Mouse (Mus musculus) WW6 (cell line): ENCODE results near the gene Fscn1.

Source experiments
- DNase-seq: peaks from one replicate; pipeline ENCODE4 v3.0.0-alpha.2; 2013; ENCODE audit warnings: low read depth, low spot score

Gene Fscn1

DNA sequence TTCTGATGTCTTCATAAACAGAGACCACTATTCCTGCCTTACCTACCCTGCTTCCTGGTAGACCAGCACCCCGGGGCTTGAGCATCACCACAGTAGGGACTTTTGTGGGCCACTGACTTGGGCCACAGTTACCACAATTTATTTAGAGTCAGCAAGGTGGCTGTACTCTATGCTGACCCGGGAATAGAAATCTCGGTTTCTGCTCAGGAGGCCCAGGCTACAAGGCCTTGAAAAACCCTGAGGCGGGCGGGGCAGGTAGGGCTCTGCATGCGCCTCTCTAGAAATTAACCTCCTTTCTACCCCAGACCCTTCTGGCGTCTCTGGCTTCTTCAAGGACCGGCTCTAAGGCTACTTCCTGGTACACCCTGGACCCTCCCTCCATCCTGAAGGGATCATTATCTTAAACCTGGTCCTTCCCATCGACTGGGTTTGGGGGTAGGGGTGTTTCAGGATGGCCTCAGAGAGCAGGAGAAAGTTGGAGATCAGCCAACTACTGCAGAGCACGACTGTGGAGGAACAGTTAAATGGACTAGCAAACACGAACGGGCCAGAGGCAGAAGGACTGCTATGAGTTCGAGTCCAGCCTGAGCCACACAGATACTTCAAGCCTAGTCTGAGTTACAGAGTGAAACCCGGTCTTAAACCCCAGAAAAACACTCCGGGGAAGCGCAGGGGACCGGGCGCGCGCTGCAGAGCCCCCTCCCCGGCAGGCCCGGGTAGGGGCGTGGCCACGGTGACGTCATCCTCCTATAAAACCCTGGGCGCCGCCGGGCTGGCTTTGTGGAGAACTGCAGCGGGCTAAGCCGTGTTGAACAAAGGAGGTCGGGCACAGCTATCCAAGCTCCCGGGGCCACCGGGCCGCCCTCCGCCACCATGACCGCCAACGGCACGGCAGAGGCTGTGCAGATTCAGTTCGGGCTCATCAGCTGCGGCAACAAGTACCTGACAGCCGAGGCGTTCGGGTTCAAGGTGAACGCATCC lies at the start of gene Fscn1:
Gene Fscn1 (plus strand): TSS at position 768 of the 981 bp plus-strand sequence.
- DNase-seq = no peak

GRCm38 (mm10) chr5:142911629-142912028 lies 48.5 kb upstream of the Fscn1 start:
- DNase-seq = no peak

- DNase-seq = no peak
Measured at GRCm38 (mm10) chr5:142912320-142912719, 47.8 kb upstream of the Fscn1 start.

GRCm38 (mm10) chr5:142912739-142913138 lies 47.4 kb upstream of the Fscn1 start:
- DNase-seq = no peak

DNA sequence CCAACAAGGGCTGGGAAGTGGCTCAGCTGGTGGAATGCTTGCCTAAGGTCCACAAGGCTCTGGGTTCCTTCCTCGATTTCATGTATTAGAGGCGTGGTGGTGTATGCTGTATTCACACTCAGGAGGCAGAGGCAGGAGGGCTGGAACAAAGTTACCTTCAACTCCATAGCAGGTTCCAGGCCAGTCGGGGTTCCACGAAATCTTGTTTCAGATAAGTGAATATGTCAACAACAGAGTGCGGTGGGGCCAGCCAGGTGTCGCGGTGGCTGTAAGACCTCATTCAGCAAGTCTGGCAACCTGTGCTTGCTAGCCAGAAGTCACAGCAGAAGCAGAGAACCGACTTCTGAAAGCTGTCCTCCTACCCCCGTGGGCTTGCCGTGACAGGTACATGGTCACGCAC lies 44.9 kb upstream of the Fscn1 start:
- no peak for DNase-seq

DNA sequence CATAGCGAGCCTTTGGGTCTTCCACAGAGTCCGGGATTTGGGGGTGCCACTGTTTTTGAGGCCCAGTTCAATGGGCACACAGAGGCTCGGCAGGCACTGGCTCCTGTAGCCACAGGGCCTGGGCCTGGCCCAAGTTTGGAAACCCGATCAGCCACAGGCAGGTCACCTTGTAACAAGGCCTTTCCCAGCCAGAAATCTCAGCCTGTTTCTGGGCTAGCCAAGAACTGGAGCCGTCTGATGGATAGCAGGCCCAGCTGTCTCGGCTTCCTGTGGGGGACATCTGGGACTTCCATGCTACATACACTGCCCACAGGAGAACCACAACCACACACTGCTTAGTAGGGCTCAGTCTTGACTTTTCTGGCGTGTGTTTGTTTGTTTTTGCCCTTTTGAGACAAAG lies 43.5 kb upstream of the Fscn1 start:
- no peak for DNase-seq

DNA sequence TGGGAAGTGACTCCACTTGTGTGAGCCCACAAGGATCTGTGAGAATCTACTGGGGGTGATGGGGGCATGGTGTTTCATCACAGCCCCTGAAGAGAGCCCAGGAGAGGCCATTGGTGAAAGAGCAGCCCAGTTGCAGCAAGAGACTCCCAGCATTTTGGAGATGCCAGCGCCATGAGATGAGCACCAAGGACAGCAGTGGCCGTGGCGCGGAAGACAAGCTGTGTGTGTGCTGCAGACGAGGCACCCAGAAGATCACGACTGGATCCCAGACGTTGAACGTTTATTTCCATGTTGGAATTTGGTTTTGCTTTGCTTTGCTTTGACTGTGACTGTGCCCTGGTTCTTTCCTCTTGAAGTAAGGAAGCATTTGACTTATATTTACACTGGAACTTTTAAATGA lies 42.7 kb upstream of the Fscn1 start:
- no peak for DNase-seq

DNA sequence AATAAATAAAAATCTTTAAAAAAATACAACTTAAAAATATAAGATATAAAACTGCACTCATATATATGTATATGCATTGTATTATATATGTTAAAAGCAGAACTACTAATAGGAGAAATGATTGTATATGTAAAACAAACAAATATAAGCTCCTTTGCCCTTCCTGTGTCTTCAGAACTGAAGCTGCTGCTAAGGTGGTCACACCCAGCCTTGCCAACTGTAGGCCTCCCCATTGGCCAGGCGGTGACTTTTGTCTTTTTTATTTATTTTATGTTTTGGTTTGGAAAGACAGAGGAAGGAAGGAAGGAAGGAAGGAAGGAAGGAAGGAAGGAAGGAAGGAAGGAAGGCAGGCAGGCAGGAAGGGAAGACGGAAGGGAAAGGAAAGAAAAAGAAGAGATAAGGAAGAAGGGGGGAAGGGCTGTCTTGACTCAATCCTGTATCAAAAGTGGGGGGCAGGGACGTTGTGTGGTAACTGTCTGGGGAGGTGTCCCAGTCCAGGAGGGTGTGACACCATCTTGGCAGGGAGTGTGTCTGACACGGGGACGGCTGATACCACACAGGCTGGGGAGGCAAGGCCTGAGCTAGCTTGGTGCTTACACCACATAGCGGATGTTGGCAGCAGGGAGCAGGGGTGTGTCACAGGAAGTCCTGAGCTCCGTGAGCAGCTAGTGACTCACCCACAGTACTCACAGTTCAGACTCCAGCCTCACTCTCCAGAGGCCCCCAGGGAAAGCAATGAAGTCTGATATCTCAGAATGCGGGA lies 39.7 kb upstream of the Fscn1 start:
- DNase-seq = no peak

GRCm38 (mm10) chr5:142921074-142921459 lies 39.1 kb upstream of the Fscn1 start:
- DNase-seq = no peak

- DNase-seq = no peak
Measured at GRCm38 (mm10) chr5:142922251-142922650, 37.9 kb upstream of the Fscn1 start.

- no peak for DNase-seq
Measured at GRCm38 (mm10) chr5:142923781-142924180, 36.4 kb upstream of the Fscn1 start.

DNA sequence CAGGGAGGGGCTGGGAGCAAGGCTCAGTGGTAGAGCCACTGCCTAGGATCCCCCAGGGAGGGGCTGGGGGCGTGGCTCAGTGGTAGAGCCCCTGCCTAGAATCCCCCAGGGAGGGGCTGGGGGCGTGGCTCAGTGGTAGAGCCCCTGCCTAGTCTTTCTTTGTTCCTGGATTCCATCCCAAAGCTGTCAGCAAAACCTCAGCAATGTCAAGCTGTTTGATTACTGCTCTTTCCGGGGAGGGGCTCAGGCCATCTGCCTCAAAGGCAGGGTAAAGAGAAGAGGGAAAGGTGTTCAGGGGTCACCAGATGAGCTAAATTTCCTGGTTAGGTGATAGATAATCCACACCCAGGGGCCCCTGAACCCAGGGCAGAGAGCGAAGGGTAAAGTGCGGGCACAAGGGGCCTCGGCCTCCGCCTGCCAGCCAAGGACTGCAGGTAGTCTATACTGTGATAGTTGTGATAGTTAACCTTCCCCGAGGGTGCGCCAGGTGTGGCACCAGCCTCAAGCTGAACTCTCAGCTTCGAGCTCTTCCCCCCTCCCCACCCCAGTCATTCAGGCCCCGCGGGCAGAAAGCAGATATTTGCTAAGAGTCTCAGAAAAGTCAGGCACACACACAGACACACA lies 35.7 kb upstream of the Fscn1 start:
- no peak for DNase-seq

GRCm38 (mm10) chr5:142926204-142926939 lies 33.8 kb upstream of the Fscn1 start:
- DNase-seq = no peak

- DNase-seq = no peak
Measured at GRCm38 (mm10) chr5:142926940-142927228, 33.3 kb upstream of the Fscn1 start.

- DNase-seq = no peak
Measured at GRCm38 (mm10) chr5:142927341-142927930, 32.7 kb upstream of the Fscn1 start.

DNA sequence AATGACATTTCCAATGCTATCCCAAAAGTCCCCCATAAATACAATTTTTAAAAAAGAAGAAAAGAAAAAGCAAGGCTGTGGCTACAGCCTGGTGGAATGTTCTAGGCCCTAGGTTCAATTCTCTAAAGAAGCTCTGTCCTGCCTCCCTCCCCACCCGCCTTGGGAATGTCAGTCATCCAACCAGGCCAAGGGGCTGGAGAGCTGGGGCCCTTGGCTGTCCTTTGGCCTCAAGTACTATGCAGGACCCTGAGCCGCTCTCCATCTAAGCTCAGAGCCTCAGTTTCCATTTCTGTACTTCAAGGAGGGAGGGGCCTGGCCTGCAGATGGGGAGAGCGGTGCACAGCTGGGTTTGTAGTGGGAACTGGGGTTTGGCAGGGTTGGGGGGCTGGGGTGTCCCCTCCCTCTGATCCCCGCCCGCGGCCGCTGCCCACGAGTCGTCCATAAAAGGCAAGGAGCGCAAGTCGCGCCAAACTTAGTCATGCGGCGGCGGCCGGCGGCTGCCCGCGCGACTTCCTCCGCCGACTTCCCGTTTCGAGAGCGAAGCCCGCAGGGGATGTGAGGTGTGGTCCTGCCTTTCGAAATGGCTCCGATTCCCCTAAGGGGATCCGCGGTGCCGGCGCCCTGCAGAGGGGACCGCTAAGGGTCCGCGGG lies 31.3 kb upstream of the Fscn1 start:
- DNase-seq = no peak

DNA sequence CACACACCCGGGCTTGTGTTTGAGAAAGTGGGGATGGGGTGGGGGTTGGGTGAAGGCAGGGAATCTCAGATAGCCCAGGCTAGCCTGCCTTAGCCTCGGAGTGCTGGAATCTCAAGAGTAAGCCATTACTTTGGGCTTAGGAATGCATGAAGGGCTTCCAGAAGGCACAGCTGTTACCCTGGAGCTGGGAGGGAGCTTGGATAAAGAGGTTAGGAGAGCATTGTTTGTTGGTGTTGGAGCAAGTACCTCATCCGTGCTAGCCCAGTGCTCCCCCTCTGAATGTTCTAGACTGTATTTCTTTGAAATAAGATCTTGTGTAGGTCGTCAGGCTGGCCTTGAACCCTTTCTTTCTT lies 30.8 kb upstream of the Fscn1 start:
- no peak for DNase-seq

DNA sequence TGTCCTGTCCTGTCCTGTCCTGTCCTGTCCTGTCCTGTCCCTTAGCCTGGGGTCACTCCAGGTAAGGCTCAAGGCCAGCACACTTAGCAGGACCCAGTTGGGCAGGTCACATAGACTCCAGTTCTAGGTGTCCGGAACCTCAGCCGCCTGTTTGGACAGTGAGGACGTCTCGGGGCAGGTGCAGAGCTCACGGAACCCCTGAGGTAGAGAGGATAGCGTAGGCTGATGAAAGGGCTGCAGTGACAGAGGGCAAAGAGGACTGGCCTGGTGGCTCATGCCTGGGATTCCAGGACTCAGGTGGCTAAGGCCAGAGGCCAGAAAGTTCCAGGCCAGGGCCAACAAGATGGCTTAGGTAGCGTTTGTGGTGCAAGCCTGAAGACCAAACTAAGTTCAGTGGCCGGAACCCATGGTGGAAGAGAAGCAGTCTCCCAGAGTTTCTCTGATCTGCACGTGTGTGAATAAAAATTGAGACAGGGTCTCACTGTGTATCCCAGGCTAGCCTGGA lies 28.9 kb upstream of the Fscn1 start:
- no peak for DNase-seq

DNA sequence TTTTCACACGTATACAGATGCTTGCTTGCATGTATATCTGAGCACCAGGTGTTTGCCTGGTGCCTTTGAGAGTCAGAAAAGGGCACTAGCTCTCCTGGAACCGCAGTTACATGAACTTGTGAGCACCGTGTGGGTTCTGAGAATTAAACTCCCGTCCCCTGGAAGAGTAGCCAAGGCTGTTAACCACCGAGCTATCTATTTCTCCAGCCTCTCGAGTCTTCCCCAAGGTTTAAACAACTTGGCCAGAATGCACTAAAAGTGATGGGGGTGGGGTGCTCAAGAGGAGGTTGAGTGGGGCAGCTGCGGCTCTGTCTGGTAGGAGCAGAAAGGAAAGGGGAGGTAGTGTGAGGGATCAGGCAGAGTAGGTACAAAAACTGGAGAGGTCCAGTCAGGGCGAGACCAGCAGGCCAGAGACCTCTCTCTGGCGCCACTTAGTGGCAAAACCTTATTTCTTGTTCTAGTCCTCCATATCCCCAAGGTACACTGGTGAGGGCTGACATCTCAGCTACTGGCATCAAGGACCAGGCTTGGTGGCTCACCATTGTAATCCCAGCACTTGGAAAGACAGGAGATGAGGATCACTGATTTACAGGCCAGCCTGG lies 28.0 kb upstream of the Fscn1 start:
- DNase-seq = no peak

DNA sequence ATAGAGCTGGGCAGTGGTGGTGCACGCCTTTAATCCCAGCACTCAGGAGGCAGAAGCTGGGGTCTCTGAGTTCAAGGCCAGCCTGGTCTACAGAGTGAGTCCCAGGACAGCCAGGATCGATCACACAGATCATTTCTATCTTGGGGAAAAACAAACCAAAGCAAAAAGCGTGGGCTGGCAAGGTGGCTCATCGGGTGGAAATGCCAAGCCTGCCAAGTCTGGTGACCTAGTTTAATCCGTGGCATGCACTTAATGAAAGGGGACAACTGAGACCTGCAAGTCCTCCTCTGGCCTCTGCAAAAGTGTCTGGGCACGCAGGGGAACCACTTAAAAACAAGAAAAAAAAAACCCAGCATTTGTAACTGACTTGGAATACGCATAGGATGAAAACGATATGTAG lies 27.4 kb upstream of the Fscn1 start:
- DNase-seq = no peak
